Mouse (Mus musculus): Measurements from ENCODE around the gene Dnajc11. TPM values are rescaled to one million over a fixed set of nuclear protein-coding genes. Genes with fewer than 3 reads are reported as not detected.
A peak's percentile ranks its signal among the peaks of the same experiment; 100 is the strongest.

The Dnajc11 gene
- total RNA-seq (2014; fragmentation: Nextera tagmentation): 73.5 and 77.5 TPM in 2 replicates
- total RNA-seq (2017): 57.8 and 71.2 TPM in 2 replicates

- ATAC-seq (replicated peaks; ENCODE audit: poor library complexity, severe bottlenecking): peak; percentile 90
Observed at GRCm38 (mm10) chr4:151933505-151934214, at the start of gene Dnajc11. TSS of gene Dnajc11 (plus strand) at chr4:151933691.

GRCm38 (mm10) chr4:151893241-151893640, 40.2 kb upstream of the Dnajc11 start:
- no peak for ATAC-seq (replicated peaks; ENCODE audit: poor library complexity, severe bottlenecking)

- ATAC-seq (replicated peaks; ENCODE audit: poor library complexity, severe bottlenecking): no peak
Observed at GRCm38 (mm10) chr4:151894926-151895325, 38.6 kb upstream of the Dnajc11 start.

GRCm38 (mm10) chr4:151895624-151896023, 37.9 kb upstream of the Dnajc11 start:
- no peak for ATAC-seq (replicated peaks; ENCODE audit: poor library complexity, severe bottlenecking)

GRCm38 (mm10) chr4:151897069-151897617, 36.3 kb upstream of the Dnajc11 start:
- ATAC-seq (replicated peaks; ENCODE audit: poor library complexity, severe bottlenecking): no peak

GRCm38 (mm10) chr4:151898600-151899245, 34.8 kb upstream of the Dnajc11 start:
- no peak for ATAC-seq (replicated peaks; ENCODE audit: poor library complexity, severe bottlenecking)

- ATAC-seq (replicated peaks; ENCODE audit: poor library complexity, severe bottlenecking): peak; percentile 40
Observed at GRCm38 (mm10) chr4:151899707-151900384, 33.6 kb upstream of the Dnajc11 start.

GRCm38 (mm10) chr4:151900735-151901134, 32.8 kb upstream of the Dnajc11 start:
- no peak for ATAC-seq (replicated peaks; ENCODE audit: poor library complexity, severe bottlenecking)

GRCm38 (mm10) chr4:151901422-151901821, 32.1 kb upstream of the Dnajc11 start:
- peak; percentile 40; the same call in 1 of the 2 replicates for ATAC-seq (replicated peaks; ENCODE audit: poor library complexity, severe bottlenecking)

- no peak for ATAC-seq (replicated peaks; ENCODE audit: poor library complexity, severe bottlenecking)
Observed at GRCm38 (mm10) chr4:151902046-151902688, 31.3 kb upstream of the Dnajc11 start.

- ATAC-seq (replicated peaks; ENCODE audit: poor library complexity, severe bottlenecking): peak; percentile 21; the same call in 1 of the 2 replicates
Observed at GRCm38 (mm10) chr4:151902689-151903241, 30.7 kb upstream of the Dnajc11 start.

- ATAC-seq (replicated peaks; ENCODE audit: poor library complexity, severe bottlenecking): no peak
Observed at GRCm38 (mm10) chr4:151904098-151904497, 29.4 kb upstream of the Dnajc11 start.

- ATAC-seq (replicated peaks; ENCODE audit: poor library complexity, severe bottlenecking): no peak
Observed at GRCm38 (mm10) chr4:151905621-151906020, 27.9 kb upstream of the Dnajc11 start.

- ATAC-seq (replicated peaks; ENCODE audit: poor library complexity, severe bottlenecking): no peak
Observed at GRCm38 (mm10) chr4:151907577-151908343, 25.7 kb upstream of the Dnajc11 start.

- no peak for ATAC-seq (replicated peaks; ENCODE audit: poor library complexity, severe bottlenecking)
Observed at GRCm38 (mm10) chr4:151908809-151909208, 24.7 kb upstream of the Dnajc11 start.

GRCm38 (mm10) chr4:151916271-151916670, 17.2 kb upstream of the Dnajc11 start:
- ATAC-seq (replicated peaks; ENCODE audit: poor library complexity, severe bottlenecking): no peak

- no peak for ATAC-seq (replicated peaks; ENCODE audit: poor library complexity, severe bottlenecking)
Observed at GRCm38 (mm10) chr4:151919135-151919840, 14.2 kb upstream of the Dnajc11 start.

- peak; percentile 78 for ATAC-seq (replicated peaks; ENCODE audit: poor library complexity, severe bottlenecking)
Observed at GRCm38 (mm10) chr4:151919900-151920643, 13.4 kb upstream of the Dnajc11 start.

Data from granulocyte monocyte progenitor cell, adult 5-6 weeks (primary cell).